Mouse (Mus musculus) limb, embryonic 14.5 days (tissue): ENCODE results near the gene Phactr2. TPM values are rescaled to one million over a fixed set of nuclear protein-coding genes. Genes with fewer than 3 reads are reported as not detected.

ENCODE experiments used
- ATAC-seq: fragments of 200-750 bp; cut with Nextera tagmentation; 2 replicates; pipeline ENCODE4 v1.8.0; 2017; ENCODE audit warnings: low read depth, moderate number of reproducible peaks, moderate TSS enrichment; ENCODE audit not compliant: low FRiP score
- DNase-seq: peaks from one replicate; pipeline ENCODE4 v3.0.0-alpha.2; 2015; ENCODE audit warnings: low spot score
- H3K27ac ChIP-seq: fragments of 300-500 bp; sonication (generic); replicated peaks from 2 replicates; pipeline ENCODE4 v1.5.1; 2014; ENCODE audit warnings: low read depth, mild to moderate bottlenecking, low read length, moderate library complexity, mixed read lengths
- H3K27me3 ChIP-seq: fragments of 300-500 bp; sonication (generic); 2 replicates; pipeline ENCODE4 v1.6.1; 2014; ENCODE audit warnings: low read length, mixed read lengths; ENCODE audit not compliant: control insufficient read depth, insufficient read depth
- H3K36me3 ChIP-seq: fragments of 300-500 bp; sonication (generic); 2 replicates; pipeline ENCODE4 v1.6.1; 2014; ENCODE audit warnings: mild to moderate bottlenecking, low read length, moderate library complexity, mixed read lengths; ENCODE audit not compliant: control insufficient read depth, insufficient read depth
- H3K4me1 ChIP-seq: fragments of 300-500 bp; sonication (generic); 2 replicates; pipeline ENCODE4 v1.6.1; 2014; ENCODE audit warnings: antibody characterized with exemption, low read length, mixed read lengths; ENCODE audit not compliant: control insufficient read depth, insufficient read depth
- H3K4me2 ChIP-seq: fragments of 300-500 bp; sonication (generic); replicated peaks from 2 replicates; pipeline ENCODE4 v1.6.1; 2014; ENCODE audit warnings: low read depth, mild to moderate bottlenecking, low read length, moderate library complexity; ENCODE audit not compliant: severe bottlenecking
- H3K4me3 ChIP-seq: fragments of 300-500 bp; sonication (generic); replicated peaks from 2 replicates; pipeline ENCODE4 v1.5.1; 2014; ENCODE audit warnings: low read length
- H3K9ac ChIP-seq: fragments of 300-500 bp; sonication (generic); 2 replicates; pipeline ENCODE4 v1.6.1; 2014; ENCODE audit warnings: mild to moderate bottlenecking, low read depth, low read length, moderate library complexity; ENCODE audit not compliant: severe bottlenecking
- H3K9me3 ChIP-seq: fragments of 300-500 bp; sonication (generic); 2 replicates; pipeline ENCODE4 v1.6.1; 2016; ENCODE audit warnings: low read length; ENCODE audit not compliant: control insufficient read depth
- POLR2A ChIP-seq: fragments of 200-500 bp; IDR thresholded peaks from 2 replicates; pipeline ENCODE4 v1.8.0; 2012; ENCODE audit warnings: inconsistent platforms, mild to moderate bottlenecking, moderate library complexity, borderline replicate concordance; ENCODE audit not compliant: insufficient read depth, insufficient read length; ENCODE audit errors: extremely low read depth
- WGBS: fragments of 180-500 bp; shearing (Covaris S2); extraction: QIAGEN DNeasy Blood & Tissue Kit; methylation state at CpG from one replicate; pipeline ENCODE4 v1.1.7; 2014; 5-methylcytosine and 5-hydroxymethylcytosine counted together
- polyA plus RNA-seq, 2 experiments: library from polyadenylated mRNA; depleted of rRNA in 1 of 2; stranded (reverse) in 1 of 2; unstranded in 1 of 2; fragments of >200 nt; fragmentation: Nextera tagmentation in 1 of 2; extraction: Ambion mirVana in 1 of 2; gene quantifications; 2 replicates each; pipeline versions ENCODE4 v1.2.1 to v1.2.3; 2012 to 2014

The Phactr2 gene
- polyA plus RNA-seq, 2 experiments: 20.0 to 36.5 TPM

GRCm38 (mm10) chr10:13451640-13452039 lies 22.6 kb downstream of the Phactr2 start:
- no peaks in the 10 kb centered on the region for H3K9me3 ChIP-seq
- peaks cover 10% of the 10 kb centered on the region for H3K4me1 ChIP-seq
- no peaks in the 10 kb centered on the region for H3K36me3 ChIP-seq
- no peak for DNase-seq
- no peak overlapping the region for H3K27ac ChIP-seq
- no peak overlapping the region for H3K9ac ChIP-seq
- H3K4me3 ChIP-seq: no peak overlapping the region
- no peak for TF ChIP-seq POLR2A
- no peak for ATAC-seq
- no peaks in the 10 kb centered on the region for H3K27me3 ChIP-seq
- no peak overlapping the region for H3K4me2 ChIP-seq
- WGBS: 81% methylated on average over 6 of the region's 6 CpGs

- H3K36me3 ChIP-seq: no peaks in the 10 kb centered on the region
- 51% methylated on average over 7 of the region's 7 CpGs for WGBS
Observed at GRCm38 (mm10) chr10:13448283-13449045, 25.7 kb downstream of the Phactr2 start.

GRCm38 (mm10) chr10:13446791-13447249 lies 27.4 kb downstream of the Phactr2 start:
- Histone ChIP-seq H3K36me3 (no peaks in the 10 kb centered on the region), H3K9me3 (no peaks in the 10 kb centered on the region), H3K27me3 (no peaks in the 10 kb centered on the region), H3K4me1 (peaks cover 14% of the 10 kb centered on the region), H3K27ac (no peak overlapping the region), H3K4me2 (no peak overlapping the region), H3K4me3 (no peak overlapping the region), H3K9ac (no peak overlapping the region)
- ATAC-seq (peak; percentile 70), DNase-seq (peak; percentile 78)
- no peak for TF ChIP-seq POLR2A
- 18% methylated on average over 3 of the region's 3 CpGs for WGBS

More at GRCm38 (mm10) chr10:13448283-13449045, 25.7 kb downstream of the Phactr2 start:
- no peaks in the 10 kb centered on the region for H3K9me3 ChIP-seq
- 0 out of 2 replicates have a peak overlapping the region, but pooled peaks have one; percentile 33 for H3K27ac ChIP-seq
- H3K4me2 ChIP-seq: no peak overlapping the region
- no peak for TF ChIP-seq POLR2A
- H3K9ac ChIP-seq: no peak overlapping the region
- ATAC-seq: no peak
- DNase-seq: peak; percentile 53
- peaks cover 14% of the 10 kb centered on the region for H3K4me1 ChIP-seq
- no peak overlapping the region for H3K4me3 ChIP-seq
- no peaks in the 10 kb centered on the region for H3K27me3 ChIP-seq

GRCm38 (mm10) chr10:13444257-13444656 lies 30.0 kb downstream of the Phactr2 start:
- H3K4me2 ChIP-seq: no peak overlapping the region
- DNase-seq: no peak
- no peak overlapping the region for H3K27ac ChIP-seq
- no peaks in the 10 kb centered on the region for H3K9me3 ChIP-seq
- 78% methylated on average over 5 of the region's 5 CpGs for WGBS
- no peak overlapping the region for H3K9ac ChIP-seq
- peaks cover 14% of the 10 kb centered on the region for H3K4me1 ChIP-seq
- TF ChIP-seq POLR2A: no peak
- no peaks in the 10 kb centered on the region for H3K36me3 ChIP-seq
- ATAC-seq: no peak
- no peak overlapping the region for H3K4me3 ChIP-seq
- H3K27me3 ChIP-seq: no peaks in the 10 kb centered on the region

GRCm38 (mm10) chr10:13443647-13444046 lies 30.6 kb downstream of the Phactr2 start:
- H3K9ac ChIP-seq: no peak overlapping the region
- H3K27ac ChIP-seq: no peak overlapping the region
- no peaks in the 10 kb centered on the region for H3K27me3 ChIP-seq
- no peaks in the 10 kb centered on the region for H3K9me3 ChIP-seq
- ATAC-seq (no peak), DNase-seq (no peak)
- H3K36me3 ChIP-seq: no peaks in the 10 kb centered on the region
- H3K4me1 ChIP-seq: peaks cover 11% of the 10 kb centered on the region
- H3K4me2 ChIP-seq: no peak overlapping the region
- H3K4me3 ChIP-seq: no peak overlapping the region
- 76% methylated on average over 6 of the region's 6 CpGs for WGBS
- no peak for TF ChIP-seq POLR2A
